12 mouse cellular contexts compared by ENCODE assay signal in genomic region chr14:115616305-115616704, GRCm38 (mm10).
"Had no signal": no experiment of that assay in that cellular context is flagged by ENCODE, and none has a peak within 500 bp of the region (broad histone marks: within the 10 kb centered on the region; RNA-seq: fewer than 3 reads in every experiment).

No protein-coding gene starts in this region.

- H3K27me3 ChIP-seq: kidney, embryonic 15.5 days; limb, embryonic 15.5 days; liver, embryonic 12.5 days; neural tube, embryonic 15.5 days had no signal

- H3K36me3 ChIP-seq: kidney, embryonic 15.5 days; limb, embryonic 15.5 days; liver, embryonic 12.5 days; neural tube, embryonic 15.5 days had no signal

- H3K27ac ChIP-seq: kidney, embryonic 15.5 days; limb, embryonic 15.5 days; liver, embryonic 12.5 days; neural tube, embryonic 15.5 days had no signal

- H3K9me3 ChIP-seq: kidney, embryonic 15.5 days; limb, embryonic 15.5 days; liver, embryonic 12.5 days; neural tube, embryonic 15.5 days had no signal

- DNase-seq: lung, embryonic 14.5 days; lung, postnatal 10 days; lung, postnatal 4 days; right cerebral cortex, postnatal 4 days; spleen, adult 18-20 months; thymus, adult 18-20 months; thymus, postnatal 14 days had no signal

- ATAC-seq: liver, embryonic 12.5 days had no signal

- H3K4me1 ChIP-seq: kidney, embryonic 15.5 days; limb, embryonic 15.5 days; liver, embryonic 12.5 days; neural tube, embryonic 15.5 days had no signal

- H3K9ac ChIP-seq: kidney, embryonic 15.5 days; limb, embryonic 15.5 days; liver, embryonic 12.5 days; lung, embryonic 14.5 days; neural tube, embryonic 15.5 days had no signal

- H3K4me2 ChIP-seq: kidney, embryonic 15.5 days; limb, embryonic 15.5 days; liver, embryonic 12.5 days; lung, embryonic 14.5 days; neural tube, embryonic 15.5 days had no signal

- H3K4me3 ChIP-seq: kidney, embryonic 15.5 days; limb, embryonic 15.5 days; liver, embryonic 12.5 days; myocyte; neural tube, embryonic 15.5 days had no signal
